Mouse (Mus musculus) left cerebral cortex, adult 11 months (tissue): ENCODE measurements around the gene Osbpl11.
"Not testable (repeated sequence)": the region's sequence is repeated elsewhere in the genome, so short reads cannot be mapped to it uniquely, and the experiment has no call there.

Source experiments
- DNase-seq: peaks from one replicate; pipeline ENCODE4 v3.0.0; 2022; ENCODE audit warnings: low spot score

Gene Osbpl11

GRCm38 (mm10) chr16:33177722-33178121, 7.1 kb upstream of the Osbpl11 start:
- no peak for DNase-seq

GRCm38 (mm10) chr16:33178278-33179074, 6.4 kb upstream of the Osbpl11 start:
- peak; percentile 54 for DNase-seq

GRCm38 (mm10) chr16:33179222-33179621, 5.6 kb upstream of the Osbpl11 start:
- DNase-seq = not testable (repeated sequence)

DNA sequence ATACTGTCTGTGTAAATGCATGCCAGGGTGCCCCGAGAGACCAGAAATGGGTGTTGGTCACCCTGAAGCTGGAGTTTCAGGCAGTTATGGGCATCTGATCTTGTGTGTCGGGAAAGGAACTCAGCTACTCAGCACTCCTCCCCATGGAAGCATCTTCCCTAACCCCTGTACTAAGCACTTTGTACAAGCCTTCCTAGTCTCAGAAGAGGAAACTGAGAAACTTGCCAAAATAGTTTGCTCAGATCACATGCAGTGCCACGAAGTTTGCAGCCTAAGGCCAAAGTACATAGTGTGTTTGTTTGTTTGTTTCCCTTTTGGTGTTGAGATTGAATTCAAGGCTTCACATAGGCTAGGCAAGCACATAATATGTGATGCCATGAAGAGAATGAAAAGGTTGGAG, 5.0 kb upstream of the Osbpl11 start:
- no peak for DNase-seq

DNA sequence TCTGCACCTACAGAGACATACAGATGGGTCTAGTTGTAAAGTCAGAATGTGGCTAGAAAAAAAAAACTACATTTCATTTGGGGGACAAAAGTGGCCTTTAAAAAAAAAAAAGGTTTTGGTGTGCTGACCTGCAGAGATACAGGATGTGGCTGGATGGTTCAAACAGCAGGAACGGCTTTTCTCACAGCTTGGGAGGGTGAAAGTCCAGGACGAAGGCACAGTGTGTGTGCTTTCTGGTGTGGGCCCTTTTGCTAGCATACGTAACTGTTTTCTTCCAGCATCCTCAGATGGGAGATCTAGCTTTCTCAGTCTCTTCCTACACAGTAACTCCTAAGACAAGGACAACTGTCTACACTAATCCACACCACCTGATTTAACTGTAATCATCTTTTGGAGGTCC, 4.1 kb upstream of the Osbpl11 start:
- no peak for DNase-seq

- DNase-seq = no peak
These were observed 583 bp downstream of the Osbpl11 start for GRCm38 (mm10) chr16:33185261-33186046.

- DNase-seq = no peak
These were observed 1.3 kb downstream of the Osbpl11 start for GRCm38 (mm10) chr16:33186134-33186533.

- DNase-seq = no peak
These were observed 3.2 kb downstream of the Osbpl11 start for GRCm38 (mm10) chr16:33188076-33188475.

- DNase-seq = no peak
These were observed 6.8 kb downstream of the Osbpl11 start for GRCm38 (mm10) chr16:33191671-33192091.

- no peak for DNase-seq
These were observed 7.4 kb downstream of the Osbpl11 start for GRCm38 (mm10) chr16:33192280-33192679.

DNA sequence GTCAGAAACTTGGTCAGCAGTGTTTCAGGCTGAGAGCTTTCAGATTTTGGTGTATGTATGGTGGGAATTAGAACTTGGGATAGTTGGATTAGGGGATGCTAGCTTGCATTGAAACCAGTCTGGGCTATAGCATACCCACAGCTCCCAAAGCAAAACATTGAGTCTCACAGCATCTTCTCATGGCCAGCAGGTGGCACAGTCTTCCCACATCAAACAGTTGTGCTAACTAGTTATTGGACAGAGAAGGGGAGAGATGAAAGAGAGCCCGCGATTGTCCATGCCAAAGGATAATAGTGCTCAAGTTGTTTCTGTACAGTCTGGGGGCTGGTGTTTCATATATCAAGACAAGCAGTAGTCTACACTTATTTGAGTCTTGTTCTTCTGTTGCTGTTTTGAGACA, 8.8 kb downstream of the Osbpl11 start:
- DNase-seq = peak; percentile 38

DNA sequence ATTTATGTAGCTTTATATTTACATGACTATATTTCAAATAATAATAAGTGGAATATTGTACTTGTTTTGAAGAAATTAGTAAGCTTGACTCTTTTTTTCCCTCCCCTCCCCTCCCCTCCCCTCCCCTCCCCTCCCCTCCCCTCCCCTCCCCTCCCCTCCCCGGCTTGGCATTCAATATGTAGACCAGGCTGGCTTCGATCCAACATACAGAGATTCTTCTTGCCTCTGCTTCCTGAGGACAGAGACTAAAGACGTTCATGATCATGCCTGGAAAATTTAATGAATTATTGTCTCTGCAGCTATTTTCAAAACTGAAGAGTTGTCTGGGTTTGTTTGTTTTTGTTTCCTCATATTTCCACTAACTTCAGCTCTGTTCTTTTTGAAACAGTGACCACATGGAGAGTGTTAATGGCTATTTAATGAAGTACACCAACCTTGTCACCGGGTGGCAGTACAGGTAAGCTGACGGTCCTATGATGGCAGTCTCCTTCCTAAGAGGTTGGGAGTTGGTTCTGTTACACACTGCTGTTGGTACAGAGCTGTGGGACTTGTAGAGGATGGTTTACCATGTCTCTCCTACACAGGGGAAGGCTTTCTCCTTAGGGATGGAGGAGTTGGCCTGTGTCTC, 10.9 kb downstream of the Osbpl11 start:
- no peak for DNase-seq

DNA sequence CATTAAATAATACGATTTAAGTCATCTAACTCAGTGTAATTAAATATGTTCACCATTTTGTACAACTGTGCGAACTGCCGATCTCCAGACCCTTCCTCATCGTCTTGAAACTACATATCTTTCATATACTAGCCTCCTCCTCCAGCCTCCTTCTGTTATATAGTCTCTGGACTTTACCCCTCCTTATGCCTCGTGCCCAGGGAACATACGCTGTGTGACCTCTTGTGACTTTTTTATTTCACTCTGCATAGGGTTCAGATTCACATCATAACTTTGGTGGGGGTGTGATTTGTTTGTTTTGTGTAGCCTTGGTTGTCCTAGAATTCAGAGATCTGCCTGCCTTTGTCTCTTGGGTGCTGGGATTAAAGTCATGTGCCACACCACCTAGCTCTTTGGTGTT, 11.7 kb downstream of the Osbpl11 start:
- no peak for DNase-seq

- DNase-seq = no peak
These were observed 15.7 kb downstream of the Osbpl11 start for GRCm38 (mm10) chr16:33200589-33200988.

- DNase-seq = no peak
These were observed 25.9 kb downstream of the Osbpl11 start for GRCm38 (mm10) chr16:33210812-33211211.

DNA sequence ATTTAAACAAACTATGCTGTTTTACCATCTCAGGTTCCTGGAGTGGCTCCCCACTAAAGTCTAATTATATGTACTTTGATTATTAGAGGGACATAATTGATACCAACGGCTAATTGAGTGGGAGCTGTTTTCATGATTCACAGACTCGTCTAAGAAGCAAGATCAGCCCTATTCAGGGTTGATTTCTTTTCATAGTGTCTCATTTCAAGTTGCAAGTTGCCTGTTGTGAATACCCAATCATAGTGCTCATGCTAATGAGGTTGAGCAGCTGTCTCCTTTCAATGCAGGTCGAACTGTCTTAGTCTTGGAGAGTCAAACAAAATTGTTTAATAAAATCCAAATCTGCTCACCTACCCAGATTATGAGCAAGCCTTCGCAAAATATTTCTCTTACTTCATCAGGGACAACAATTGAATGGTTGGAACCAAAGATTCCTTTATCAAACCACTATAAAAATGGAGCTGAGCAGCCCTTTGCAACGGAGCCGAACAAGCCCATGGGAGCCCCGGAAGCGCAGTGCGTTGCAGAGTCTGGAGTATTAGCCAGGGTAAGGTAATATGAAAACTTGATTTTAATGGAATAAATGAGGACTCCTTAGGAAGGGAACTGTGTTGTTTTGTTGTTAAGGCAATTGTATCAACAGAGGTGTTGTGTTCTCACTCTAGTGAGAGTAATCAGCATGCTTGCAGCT, 31.6 kb downstream of the Osbpl11 start:
- DNase-seq = no peak

DNA sequence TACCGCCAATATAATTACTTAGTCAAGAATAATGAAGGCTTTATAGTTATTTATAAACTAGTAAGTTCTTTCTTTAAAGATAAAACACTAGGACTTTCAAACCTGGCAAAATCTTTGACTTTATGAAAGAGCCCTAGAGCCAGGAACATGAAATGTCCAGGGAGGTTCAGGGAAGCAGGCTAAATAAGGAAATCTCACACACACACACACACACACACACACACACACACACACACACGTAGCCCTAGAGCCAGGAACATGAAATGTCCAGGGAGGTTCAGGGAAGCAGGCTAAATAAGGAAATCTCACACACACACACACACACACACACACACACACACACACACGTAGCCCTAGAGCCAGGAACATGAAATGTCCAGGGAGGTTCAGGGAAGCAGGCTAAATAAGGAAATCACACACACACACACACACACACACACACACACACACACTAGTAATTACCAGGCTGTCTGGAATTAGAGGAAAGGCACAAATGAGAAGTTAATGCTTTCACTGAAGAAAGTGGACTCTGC, 32.7 kb downstream of the Osbpl11 start:
- DNase-seq = not testable (repeated sequence)

DNA sequence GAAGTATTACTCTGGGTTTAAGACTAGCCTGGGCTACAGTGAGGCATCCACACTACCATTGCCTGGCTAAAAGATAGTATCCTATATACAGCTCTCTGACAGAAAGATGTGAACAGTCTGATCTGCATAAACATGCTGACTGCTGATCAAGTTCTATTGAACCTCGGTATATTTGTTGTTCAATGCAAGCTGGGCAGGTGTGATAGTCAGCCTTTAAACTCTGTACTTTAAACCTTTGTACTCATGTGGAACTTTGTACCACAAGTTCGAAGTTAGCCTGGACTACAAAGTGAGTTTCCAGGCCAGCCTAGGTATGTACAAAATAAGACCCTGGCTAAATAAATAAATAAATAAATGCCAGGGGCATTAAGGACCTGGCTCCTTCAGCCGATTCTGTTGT, 37.6 kb downstream of the Osbpl11 start:
- DNase-seq = no peak

GRCm38 (mm10) chr16:33224381-33224780, 39.5 kb downstream of the Osbpl11 start:
- DNase-seq = no peak

DNA sequence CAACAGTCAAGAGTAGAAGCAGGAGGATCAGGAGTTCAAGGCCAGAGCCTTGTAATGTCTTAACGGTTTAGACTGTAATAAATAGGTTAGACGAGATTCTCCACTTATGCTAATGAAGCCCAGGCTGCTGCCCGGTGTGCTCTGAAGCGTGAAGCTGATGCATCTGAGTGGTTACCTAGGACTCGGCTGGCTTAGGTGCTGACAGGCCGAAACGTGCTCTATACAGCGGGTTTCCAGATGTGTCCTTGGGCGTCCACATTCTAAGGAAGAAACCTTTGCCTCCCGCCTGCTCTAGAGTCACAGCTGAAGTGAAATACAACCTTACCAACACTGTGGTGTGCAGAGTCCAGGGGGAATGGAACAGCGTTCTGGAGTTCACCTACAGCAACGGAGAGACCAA, 49.3 kb downstream of the Osbpl11 start:
- no peak for DNase-seq

- no peak for DNase-seq
These were observed 51.3 kb downstream of the Osbpl11 start for GRCm38 (mm10) chr16:33236151-33236550.

- DNase-seq = no peak
These were observed 54.4 kb downstream of the Osbpl11 start for GRCm38 (mm10) chr16:33239305-33239704.
